Mouse (Mus musculus) heart, postnatal 10 days (tissue): Measurements from ENCODE around the gene Pde9a. TPM values are rescaled to one million over a fixed set of nuclear protein-coding genes. Genes with fewer than 3 reads are reported as not detected.
"Not testable (repeated sequence)": the region's sequence is repeated elsewhere in the genome, so short reads cannot be mapped to it uniquely, and the experiment has no call there.

Experiments
- DNase-seq, 2 experiments: peaks; one replicate each; pipeline ENCODE4 v3.0.0; 2021
- intact Hi-C: fragments of 180-260 bp; cut with DNase I; formaldehyde crosslinking; loops from one replicate; pipeline ENCODE4 v1.15.1; 2025
- total RNA-seq, 2 experiments: library from RNA; stranded (reverse); gene quantifications; 2 replicates each; pipeline ENCODE4 v1.2.3; 2021

Gene Pde9a
- 1 to 10 TPM; 6.8 to 9.2 TPM for total RNA-seq

- peak; percentile 57 to 60 for DNase-seq
- intact Hi-C loops = loop anchor here (5.0 kb wide), 1 partner anchor 46 kb away; no protein-coding TSS in a partner anchor
These were observed at the start of gene Pde9a for GRCm38 (mm10) chr17:31385671-31386665. TSS of gene Pde9a (plus strand) at chr17:31386210.

GRCm38 (mm10) chr17:31339769-31340168, 46.2 kb upstream of the Pde9a start:
- no peak for DNase-seq
- intact Hi-C loops = no loop called here

GRCm38 (mm10) chr17:31342191-31342590, 43.8 kb upstream of the Pde9a start:
- intact Hi-C loops = no loop called here
- DNase-seq = no peak

- DNase-seq = peak; percentile 73 to 86
- intact Hi-C loops = loop anchor here (1.0 kb wide), 1 partner anchor 90 kb away; no protein-coding TSS in a partner anchor
These were observed 41.7 kb upstream of the Pde9a start for GRCm38 (mm10) chr17:31344172-31344801.

GRCm38 (mm10) chr17:31344816-31345215, 41.2 kb upstream of the Pde9a start:
- intact Hi-C loops = loop anchor here (1.0 kb wide), 1 partner anchor 91 kb away; no protein-coding TSS in a partner anchor
- DNase-seq = no peak

GRCm38 (mm10) chr17:31348129-31348528, 37.9 kb upstream of the Pde9a start:
- no peak for DNase-seq
- intact Hi-C loops = no loop called here

GRCm38 (mm10) chr17:31349388-31349787, 36.6 kb upstream of the Pde9a start:
- DNase-seq = no peak
- intact Hi-C loops = no loop called here

- peak in 1 of 2 experiments; percentile 30 for DNase-seq
- intact Hi-C loops = no loop called here
These were observed 34.0 kb upstream of the Pde9a start for GRCm38 (mm10) chr17:31351984-31352383.

- intact Hi-C loops = no loop called here
These were observed 32.8 kb upstream of the Pde9a start for GRCm38 (mm10) chr17:31353255-31353654.

GRCm38 (mm10) chr17:31354684-31355083, 31.3 kb upstream of the Pde9a start:
- intact Hi-C loops, DNase-seq: not testable (repeated sequence)

More at GRCm38 (mm10) chr17:31353255-31353654, 32.8 kb upstream of the Pde9a start:
- no peak for DNase-seq

GRCm38 (mm10) chr17:31355792-31356502, 30.1 kb upstream of the Pde9a start:
- intact Hi-C loops = no loop called here
- DNase-seq = no peak

- peak; percentile 32 to 44 for DNase-seq
- intact Hi-C loops = no loop called here
These were observed 25.4 kb upstream of the Pde9a start for GRCm38 (mm10) chr17:31360582-31360981.

GRCm38 (mm10) chr17:31365586-31366166, 20.3 kb upstream of the Pde9a start:
- no peak for DNase-seq
- intact Hi-C loops = no loop called here

GRCm38 (mm10) chr17:31370221-31370620, 15.8 kb upstream of the Pde9a start:
- DNase-seq = no peak
- intact Hi-C loops = no loop called here

GRCm38 (mm10) chr17:31370931-31371330, 15.1 kb upstream of the Pde9a start:
- no peak for DNase-seq
- intact Hi-C loops = no loop called here

- intact Hi-C loops = loop anchor here (1.0 to 2.0 kb wide), 3 partner anchors 70 to 287 kb away; no protein-coding TSS in a partner anchor
- peak; percentile 71 to 85 for DNase-seq
These were observed 8.0 kb upstream of the Pde9a start for GRCm38 (mm10) chr17:31377961-31378360.

- intact Hi-C loops = loop anchor here (1.0 to 2.0 kb wide), 3 partner anchors 70 to 286 kb away; no protein-coding TSS in a partner anchor
- peak in 1 of 2 experiments; percentile 37 for DNase-seq
These were observed 7.6 kb upstream of the Pde9a start for GRCm38 (mm10) chr17:31378361-31378761.

GRCm38 (mm10) chr17:31379086-31379485, 6.9 kb upstream of the Pde9a start:
- intact Hi-C loops = loop anchor here (2.0 kb wide), 1 partner anchor 286 kb away; no protein-coding TSS in a partner anchor
- DNase-seq = no peak

- DNase-seq = no peak
- intact Hi-C loops = loop anchor here (2.0 kb wide), 1 partner anchor 285 kb away; no protein-coding TSS in a partner anchor
These were observed 6.1 kb upstream of the Pde9a start for GRCm38 (mm10) chr17:31379863-31380262.

GRCm38 (mm10) chr17:31383320-31383719, 2.7 kb upstream of the Pde9a start:
- intact Hi-C loops = no loop called here
- DNase-seq = no peak
